Mouse (Mus musculus) lung, postnatal 25 days (tissue): ENCODE measurements around the gene Xiap.

Experiments used
- DNase-seq: peaks from one replicate; pipeline ENCODE4 v3.0.0; 2022; ENCODE audit warnings: low spot score

Xiap gene

GRCm38 (mm10) chrX:42087731-42088130 is 28.3 kb downstream of the Xiap start:
- no peak for DNase-seq

DNA sequence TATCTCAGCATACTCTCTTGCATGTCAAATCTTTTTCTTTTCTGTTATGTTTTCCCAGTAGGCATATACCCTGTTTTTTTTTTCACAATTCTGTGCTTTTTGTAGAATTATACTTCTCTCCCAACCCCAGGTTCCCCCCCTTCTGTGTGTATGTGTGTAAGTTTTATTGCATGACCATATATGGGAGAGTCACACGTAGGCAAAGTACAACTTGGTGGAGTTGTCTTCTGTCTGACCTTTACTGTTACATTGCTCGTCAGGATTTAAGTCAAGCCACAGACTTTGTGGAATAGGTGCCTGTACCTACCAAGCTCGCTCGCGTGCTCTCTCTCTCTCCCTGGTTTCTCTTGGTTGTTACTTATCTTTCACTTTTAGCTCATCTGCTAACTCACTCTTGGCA is 28.7 kb downstream of the Xiap start:
- no peak for DNase-seq

- DNase-seq, result peak; percentile 13
Observed at GRCm38 (mm10) chrX:42107137-42107536, 47.7 kb downstream of the Xiap start.

DNA sequence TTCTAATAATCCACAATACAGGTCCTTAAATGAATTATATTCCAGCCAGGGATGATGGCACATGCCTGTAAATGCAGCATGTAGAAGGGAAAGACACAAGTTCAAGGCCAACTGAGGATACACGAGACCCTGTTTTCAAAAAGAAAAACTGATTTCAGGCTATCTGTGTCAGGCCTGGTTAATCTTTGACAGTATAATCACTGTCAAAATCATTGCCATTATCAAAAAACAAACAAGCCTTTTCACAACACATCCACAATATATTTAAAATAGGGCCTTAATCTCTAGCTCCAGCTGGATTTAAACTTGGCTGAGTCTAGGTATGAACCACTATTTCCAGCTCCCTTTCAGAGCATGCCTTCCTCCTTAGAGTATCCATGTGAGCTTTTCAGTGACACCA is 51.1 kb downstream of the Xiap start:
- DNase-seq, result no peak

DNA sequence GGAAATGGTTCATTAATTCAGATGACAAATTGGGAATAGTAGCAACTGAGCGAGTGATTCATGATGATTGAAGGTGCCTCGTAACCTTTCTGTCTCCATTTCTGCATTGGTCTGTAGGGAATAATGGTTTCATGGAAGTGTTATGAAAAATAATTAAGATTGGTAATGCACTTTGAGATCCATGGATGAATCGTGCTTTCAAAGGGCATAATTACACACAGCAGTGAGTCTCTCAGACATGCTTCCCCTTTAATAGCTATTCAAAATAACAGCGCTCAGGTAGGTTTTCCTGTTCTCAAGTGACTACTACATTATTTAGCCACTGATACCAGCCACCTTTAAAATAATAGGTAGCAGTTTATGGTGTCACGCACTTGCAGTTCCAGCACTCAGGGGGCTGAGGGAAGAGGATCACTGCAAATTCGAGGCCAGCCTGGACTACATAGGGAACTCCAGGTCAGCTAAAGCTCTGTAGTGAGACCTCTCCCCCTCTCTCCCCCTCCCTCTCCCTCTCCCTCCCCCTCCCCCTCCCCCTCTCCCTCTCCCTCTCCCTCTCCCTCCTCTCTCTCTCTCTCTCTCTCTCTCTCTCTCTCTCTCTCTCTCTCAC is 60.1 kb downstream of the Xiap start:
- DNase-seq, result no peak

- no peak for DNase-seq
Observed at GRCm38 (mm10) chrX:42124963-42125697, 65.7 kb downstream of the Xiap start.

DNA sequence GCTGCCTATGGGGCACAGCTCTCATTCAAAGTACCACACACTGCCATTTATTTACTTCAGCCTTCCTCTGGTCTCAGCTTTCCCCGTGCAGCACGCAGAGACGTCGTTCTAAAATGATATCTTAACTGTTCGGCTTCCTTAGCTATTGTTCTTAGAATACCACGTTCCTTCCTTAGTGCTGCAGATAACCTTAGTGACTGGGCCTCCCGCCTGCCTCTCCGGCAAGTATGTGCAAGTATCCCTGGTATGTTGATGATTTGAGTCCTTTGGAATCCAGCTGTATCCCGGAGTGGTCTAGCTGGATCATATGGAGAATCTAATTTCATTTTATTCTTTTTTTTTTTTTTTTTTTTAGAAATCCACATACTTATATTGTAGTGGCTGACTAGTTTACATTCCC is 80.4 kb downstream of the Xiap start:
- DNase-seq, result peak; percentile 29

- no peak for DNase-seq
Observed at GRCm38 (mm10) chrX:42142620-42143019, 83.1 kb downstream of the Xiap start.

DNA sequence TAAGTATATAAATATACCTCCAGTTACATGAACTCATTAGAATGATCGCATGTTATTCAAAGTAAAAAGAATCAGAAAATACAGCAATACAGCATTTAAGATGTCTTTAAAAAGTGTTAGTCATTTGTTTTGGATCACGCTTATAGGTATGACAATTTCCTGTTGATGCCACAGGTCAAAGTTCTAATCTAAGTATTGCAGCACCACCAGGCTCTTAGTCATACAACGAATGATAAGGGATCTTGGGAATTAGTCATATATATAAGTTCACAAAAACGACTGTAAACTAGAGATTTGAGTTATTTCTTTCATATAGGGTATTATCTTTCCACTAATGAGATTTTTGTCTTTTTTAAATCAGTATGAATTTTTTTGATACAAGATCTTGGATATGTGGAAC is 84.5 kb downstream of the Xiap start:
- no peak for DNase-seq

DNA sequence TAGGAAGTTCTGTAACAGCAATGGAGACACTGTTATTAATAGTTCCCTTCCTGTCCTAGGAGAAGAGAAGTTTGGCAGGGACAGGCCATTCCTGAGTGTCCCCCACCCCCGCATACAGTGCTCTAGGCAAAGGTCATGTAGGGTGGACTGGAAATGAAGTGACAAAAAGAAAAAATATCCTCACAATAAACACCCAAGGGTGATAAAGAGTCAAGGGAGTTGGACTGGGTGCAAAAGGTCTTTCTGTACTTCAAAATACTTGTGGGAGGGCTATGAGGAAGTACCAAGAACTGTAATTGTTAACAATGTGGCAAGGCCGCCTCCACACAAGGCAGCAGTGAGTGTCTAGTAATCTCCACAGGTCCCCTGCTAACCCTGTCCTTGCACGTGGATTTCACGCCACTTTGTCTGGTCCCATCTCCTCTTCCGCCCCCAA is 88.6 kb downstream of the Xiap start:
- DNase-seq, result peak; percentile 47

GRCm38 (mm10) chrX:42148788-42149556 is 89.5 kb downstream of the Xiap start, which contains the start of gene Stag2:
Gene Stag2 (plus strand): TSS chrX:42149317.
- DNase-seq, result peak; percentile 87

- DNase-seq, result no peak
Observed at GRCm38 (mm10) chrX:42149557-42150345, 90.3 kb downstream of the Xiap start.

- peak; percentile 77 for DNase-seq
Observed at GRCm38 (mm10) chrX:42150346-42151023, 91.0 kb downstream of the Xiap start.

DNA sequence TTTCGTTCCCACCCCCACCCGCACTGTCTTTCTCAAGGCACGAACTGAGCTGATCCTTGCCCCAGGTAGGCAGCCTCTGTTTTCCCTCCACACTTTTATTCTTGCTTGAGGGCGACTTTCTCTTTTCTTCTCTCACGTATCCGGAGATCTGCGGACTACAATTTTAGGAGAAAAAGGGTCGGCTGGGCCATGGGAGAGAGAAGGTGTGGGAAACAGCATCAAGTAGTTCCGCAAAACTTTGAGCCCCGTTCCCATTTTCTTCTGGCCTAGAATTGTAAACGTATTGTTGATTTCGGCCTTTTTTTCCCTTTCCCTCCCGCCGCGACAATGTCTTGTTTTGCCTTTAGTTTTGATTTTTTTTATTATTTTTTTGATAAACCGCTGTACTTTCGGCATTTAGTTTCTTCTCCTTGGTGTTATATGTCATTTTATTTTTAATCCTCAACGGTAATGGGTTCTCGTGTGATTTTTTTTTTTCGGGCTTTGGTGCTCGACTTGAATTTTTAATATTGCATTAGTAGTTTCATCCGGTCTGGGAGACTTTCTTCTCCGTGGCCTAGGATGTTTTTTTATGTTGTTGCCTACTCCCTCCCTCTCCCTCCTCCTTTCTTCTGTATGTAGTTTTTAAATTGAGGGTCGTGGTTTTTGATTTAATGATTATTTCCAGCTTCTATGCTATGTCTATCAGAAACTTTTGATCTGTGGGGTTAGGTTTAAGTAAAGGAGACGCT is 91.7 kb downstream of the Xiap start:
- no peak for DNase-seq

DNA sequence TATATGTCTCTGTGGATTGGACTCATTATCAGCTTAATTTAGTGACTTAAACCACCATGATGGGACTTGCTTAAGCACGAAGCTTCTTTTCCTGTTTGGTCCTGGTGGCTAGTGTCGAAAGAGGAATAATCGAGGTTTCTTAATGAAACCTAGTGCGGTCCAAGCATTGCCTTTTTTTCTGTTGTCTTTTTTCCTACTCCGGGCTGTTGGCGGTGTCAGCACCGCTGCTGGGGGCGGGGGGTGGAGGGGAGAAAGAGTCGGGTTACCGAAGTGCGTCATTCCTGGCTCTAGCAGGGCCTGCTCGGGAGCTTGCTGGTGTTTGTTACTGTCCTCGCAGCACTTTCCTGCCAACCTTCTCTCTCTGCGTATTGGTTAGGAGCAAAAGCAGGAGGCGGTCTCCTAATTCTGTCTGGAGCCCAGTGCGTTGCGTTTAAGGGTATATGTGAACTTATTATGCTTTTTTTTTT is 92.5 kb downstream of the Xiap start:
- peak; percentile 90 for DNase-seq

DNA sequence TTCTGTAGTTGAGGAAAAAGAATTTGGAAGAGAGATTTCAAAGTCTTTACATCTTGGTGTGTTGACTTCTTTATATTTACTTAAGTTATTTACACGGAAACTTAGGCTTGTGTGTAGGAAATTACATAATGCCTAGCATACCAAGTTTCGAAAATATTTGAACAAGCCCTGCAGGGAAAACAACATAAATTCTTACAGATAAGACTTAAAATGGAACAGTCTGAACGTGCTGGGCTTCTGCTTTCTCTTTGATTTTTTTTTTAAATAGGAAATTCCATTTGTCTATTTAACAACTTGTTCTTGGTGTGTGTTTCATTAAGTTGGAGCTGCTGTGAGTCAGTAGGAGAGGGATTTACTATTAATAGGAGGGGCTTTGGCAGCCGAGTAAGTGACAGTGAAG is 93.6 kb downstream of the Xiap start:
- DNase-seq, result no peak
